Mouse (Mus musculus): Measurements from ENCODE around the gene Fgf22.

DNA sequence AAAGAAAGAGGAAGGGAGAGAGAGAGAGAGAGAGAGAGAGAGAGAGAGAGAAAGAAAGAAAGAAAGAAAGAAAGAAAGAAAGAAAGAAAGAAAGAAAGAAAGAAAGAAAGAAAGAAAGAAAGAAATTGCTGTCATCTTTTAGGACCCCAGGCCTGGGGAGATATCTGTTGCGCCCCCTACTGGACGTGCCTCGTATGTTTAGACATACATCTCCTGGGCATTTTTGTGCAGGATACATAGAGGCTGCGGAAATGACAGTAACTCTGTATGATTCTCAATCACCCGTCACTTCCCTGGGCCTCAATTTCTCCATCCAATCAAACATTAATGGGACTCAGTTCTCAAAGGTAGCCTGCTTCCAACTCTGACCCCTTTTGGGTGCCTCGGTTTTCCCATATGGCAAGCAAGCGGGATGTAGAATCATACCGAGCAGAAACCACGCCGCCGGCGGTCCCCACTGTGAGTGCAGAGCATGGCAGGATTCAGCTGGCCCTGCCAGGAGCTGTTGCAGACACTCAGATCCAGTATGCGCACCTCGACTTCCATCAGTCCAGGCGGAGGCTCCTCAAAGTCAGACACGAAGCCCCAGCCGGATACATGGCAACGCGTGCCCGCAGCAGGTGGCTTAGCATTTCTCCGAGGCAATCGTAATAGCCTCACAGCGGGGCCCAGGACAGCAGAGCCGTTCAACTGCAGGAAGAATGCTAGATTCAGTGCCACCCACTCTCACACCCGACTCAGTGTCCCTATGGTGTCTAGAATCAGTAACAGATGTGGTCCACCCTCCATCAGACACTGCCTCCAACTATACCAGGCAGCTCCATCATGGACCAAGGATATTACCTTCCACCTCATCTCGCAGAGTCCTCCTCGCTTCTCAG, 29.3 kb downstream of the Fgf22 start:
- TF ChIP-seq POLR2A (IDR thresholded peaks at IDR 0.05; ENCODE audit: low read depth, low read length): no peak
- peak; percentile 47; the same call in 1 of the 2 replicates for TF ChIP-seq CTCF (IDR thresholded peaks at IDR 0.05; ENCODE audit: extremely low read depth, insufficient read length, insufficient replicate concordance, low read depth, low read length)

Measured in small intestine, adult 2 months (tissue).